In genomic region chr10:106665221-106665620, GRCm38 (mm10) we compare ENCODE assay signal across 24 mouse cellular contexts.
"Had no signal": no experiment of that assay in that cellular context is flagged by ENCODE, and none has a peak within 500 bp of the region (broad histone marks: within the 10 kb centered on the region; RNA-seq: fewer than 3 reads in every experiment).

No protein-coding gene starts in this region.

- DNase-seq: gastrocnemius, adult 2 months; gastrocnemius, postnatal 10 days; gastrocnemius, postnatal 25 days; heart, adult 18-20 months; heart, postnatal 10 days; heart, postnatal 4 days; kidney, adult 18-20 months; kidney, adult 8-10 months; kidney, postnatal 10 days; kidney, postnatal 25 days; kidney, postnatal 4 days; liver; liver, embryonic 13.5 days; liver, postnatal 0 days had no signal

- H3K27ac ChIP-seq: gastrocnemius, adult 2 months; heart, embryonic 10.5 days; hindbrain, embryonic 10.5 days; hindbrain, embryonic 12.5 days; hindbrain, embryonic 14.5 days; intestine, embryonic 15.5 days; left cerebral cortex, adult 2 months; limb, embryonic 10.5 days; limb, embryonic 12.5 days; liver, embryonic 13.5 days; liver, embryonic 15.5 days had no signal

- H3K4me3 ChIP-seq: gastrocnemius, adult 2 months; heart, embryonic 10.5 days; heart, embryonic 12.5 days; hindbrain, embryonic 10.5 days; hindbrain, embryonic 12.5 days; intestine, embryonic 15.5 days; left cerebral cortex, adult 2 months; limb, embryonic 10.5 days; limb, embryonic 12.5 days; liver, embryonic 13.5 days; liver, embryonic 15.5 days had no signal
